Mouse (Mus musculus) cerebellum, adult 2 months (tissue): ENCODE data around the gene Rnf151. TPM values are rescaled to one million over a fixed set of nuclear protein-coding genes. Genes with fewer than 3 reads are reported as not detected.
A peak's percentile ranks its signal among the peaks of the same experiment; 100 is the strongest.
"Not testable (repeated sequence)": the region's sequence is repeated elsewhere in the genome, so short reads cannot be mapped to it uniquely, and the experiment has no call there.

Source experiments
- DNase-seq, 2 experiments: peaks; one replicate each; pipeline ENCODE4 v3.0.0; 2021
- H3K27ac ChIP-seq: fragments of 200-500 bp; 2 replicates; pipeline ENCODE4 v1.5.1; 2012; ENCODE audit warnings: low read length, control low read depth, inconsistent platforms; ENCODE audit not compliant: insufficient read depth
- H3K27me3 ChIP-seq: fragments of 200-500 bp; 2 replicates; pipeline ENCODE4 v1.6.1; 2012; ENCODE audit warnings: inconsistent platforms, mild to moderate bottlenecking, low read length, moderate library complexity; ENCODE audit not compliant: control insufficient read depth, insufficient read depth
- H3K4me1 ChIP-seq: fragments of 200-500 bp; 2 replicates; pipeline ENCODE4 v1.6.1; 2011; ENCODE audit warnings: low read length; ENCODE audit not compliant: control insufficient read depth, insufficient read depth
- H3K4me3 ChIP-seq: fragments of 200-500 bp; replicated peaks from 2 replicates; pipeline ENCODE3; 2011; ENCODE audit warnings: mild to moderate bottlenecking, low read depth, low read length, control low read depth; ENCODE audit not compliant: insufficient read depth
- CTCF ChIP-seq: fragments of 200-500 bp; IDR thresholded peaks from 2 replicates; pipeline ENCODE4 v1.5.1; 2011; ENCODE audit warnings: low read depth, mild to moderate bottlenecking, control low read depth, low read length, moderate library complexity, borderline replicate concordance; ENCODE audit not compliant: insufficient read depth
- POLR2A ChIP-seq: fragments of 200-500 bp; IDR thresholded peaks from 2 replicates; pipeline ENCODE4 v1.6.1; 2011; ENCODE audit warnings: low read length, control low read depth, borderline replicate concordance; ENCODE audit not compliant: insufficient read depth
- WGBS: fragments of 180-500 bp; shearing (Covaris S2); methylation state at CpG from one replicate; pipeline ENCODE4 v1.1.7; 2018; 5-methylcytosine and 5-hydroxymethylcytosine counted together
- polyA plus RNA-seq: library from polyadenylated mRNA; depleted of rRNA; stranded (reverse); fragments of >200 nt; gene quantifications from 2 replicates; pipeline ENCODE4 v1.2.3, GENCODE M21; 2012

Gene Rnf151
- polyA plus RNA-seq, 1 experiment = 0.18 TPM

- TF ChIP-seq CTCF = no peak
- TF ChIP-seq POLR2A = no peak
Measured at GRCm38 (mm10) chr17:24729067-24729466, 11.2 kb upstream of the Rnf151 start.

GRCm38 (mm10) chr17:24728184-24728583 lies 10.3 kb upstream of the Rnf151 start:
- WGBS = 72% methylated on average over 17 of the region's 17 CpGs
- DNase-seq = no peak
- no peaks in the 10 kb centered on the region for H3K27me3 ChIP-seq
- TF ChIP-seq POLR2A = no peak
- TF ChIP-seq CTCF = no peak
- no peak overlapping the region for H3K4me3 ChIP-seq
- H3K27ac ChIP-seq = no peak overlapping the region
- no peaks in the 10 kb centered on the region for H3K4me1 ChIP-seq

More at GRCm38 (mm10) chr17:24729067-24729466, 11.2 kb upstream of the Rnf151 start:
- 54% methylated on average over 6 of the region's 6 CpGs for WGBS
- Histone ChIP-seq H3K27ac (no peak overlapping the region), H3K27me3 (no peaks in the 10 kb centered on the region), H3K4me3 (no peak overlapping the region), H3K4me1 (no peaks in the 10 kb centered on the region)
- no peak for DNase-seq

GRCm38 (mm10) chr17:24727618-24728017 lies 9.8 kb upstream of the Rnf151 start, which contains the start of gene Rpl3l:
Rpl3l (plus strand) TSS chr17:24727820.
- Histone ChIP-seq H3K4me1 (peaks cover 1% of the 10 kb centered on the region; the same call in 1 of the 2 replicates), H3K4me3 (no peak within 1 kb of the TSS), H3K27me3 (no peaks in the 10 kb centered on the region), H3K27ac (no peak within 1 kb of the TSS)
- TF ChIP-seq CTCF (no peak), POLR2A (no peak)
- DNase-seq = no peak
- 62% methylated on average over 2 of the region's 2 CpGs for WGBS

- no peak overlapping the region for H3K27ac ChIP-seq
- no peak overlapping the region for H3K4me3 ChIP-seq
- no peak for DNase-seq
- TF ChIP-seq POLR2A (no peak), CTCF (no peak)
- 63% methylated on average over 3 of the region's 3 CpGs for WGBS
- no peaks in the 10 kb centered on the region for H3K27me3 ChIP-seq
- peaks cover 4% of the 10 kb centered on the region for H3K4me1 ChIP-seq
Measured at GRCm38 (mm10) chr17:24725637-24726390, 8.0 kb upstream of the Rnf151 start.

- no peaks in the 10 kb centered on the region for H3K27me3 ChIP-seq
- H3K4me1 ChIP-seq = peaks cover 4% of the 10 kb centered on the region
- peak within 1 kb of the TSS; percentile 78 for H3K27ac ChIP-seq
- 0% methylated on average over 30 of the region's 30 CpGs for WGBS
- peak; percentile 94 to 98 for DNase-seq
- peak within 1 kb of the TSS; percentile 91 for H3K4me3 ChIP-seq
- TF ChIP-seq CTCF = peak; percentile 92
- peak; percentile 96 for TF ChIP-seq POLR2A
Measured at GRCm38 (mm10) chr17:24724184-24724583, 6.3 kb upstream of the Rnf151 start, which contains the start of gene Ndufb10. Ndufb10 (minus strand) TSS chr17:24724478.

GRCm38 (mm10) chr17:24723881-24724180 lies 6.0 kb upstream of the Rnf151 start:
- Histone ChIP-seq H3K27me3 (no peaks in the 10 kb centered on the region), H3K27ac (peak overlapping the region; percentile 78), H3K4me3 (peak overlapping the region; percentile 91), H3K4me1 (peaks cover 4% of the 10 kb centered on the region)
- under 1% methylated on average over 15 of the region's 15 CpGs for WGBS
- no peak for TF ChIP-seq POLR2A
- TF ChIP-seq CTCF = no peak
- DNase-seq = no peak

- WGBS = 2% methylated on average over 12 of the region's 12 CpGs
- no peaks in the 10 kb centered on the region for H3K27me3 ChIP-seq
- peak overlapping the region; percentile 78; the same call in 1 of the 2 replicates for H3K27ac ChIP-seq
- peak overlapping the region; percentile 91 for H3K4me3 ChIP-seq
- H3K4me1 ChIP-seq = peaks cover 4% of the 10 kb centered on the region
- DNase-seq = no peak
- TF ChIP-seq POLR2A = no peak
- no peak for TF ChIP-seq CTCF
Measured at GRCm38 (mm10) chr17:24723122-24723880, 5.4 kb upstream of the Rnf151 start.

GRCm38 (mm10) chr17:24722220-24722924 lies 4.5 kb upstream of the Rnf151 start:
- no peaks in the 10 kb centered on the region for H3K27me3 ChIP-seq
- no peak for DNase-seq
- H3K27ac ChIP-seq = no peak overlapping the region
- 30% methylated on average over 13 of the region's 13 CpGs for WGBS
- H3K4me3 ChIP-seq = no peak overlapping the region
- TF ChIP-seq CTCF = no peak
- TF ChIP-seq POLR2A = 0 out of 2 replicates have a peak, but pooled peaks have one; percentile 14
- H3K4me1 ChIP-seq = peaks cover 4% of the 10 kb centered on the region

- not testable (repeated sequence) for H3K27ac ChIP-seq, H3K4me3 ChIP-seq, H3K27me3 ChIP-seq, DNase-seq, H3K4me1 ChIP-seq
- 60% methylated on average over 7 of the region's 7 CpGs for WGBS
Measured at GRCm38 (mm10) chr17:24721383-24721955, 3.6 kb upstream of the Rnf151 start.

GRCm38 (mm10) chr17:24720616-24721015 lies 2.8 kb upstream of the Rnf151 start:
- H3K4me3 ChIP-seq = peak overlapping the region; percentile 37
- not testable (repeated sequence) for DNase-seq, H3K27ac ChIP-seq, H3K27me3 ChIP-seq, H3K4me1 ChIP-seq
- under 1% methylated on average over 11 of the region's 11 CpGs for WGBS
